Mouse (Mus musculus): ENCODE measurements at regions not wholly inside any gene's neighbourhood (a gene's known extent, or its start where the extent isn't known, plus 50 kb on each side); places are given as distances from the start of the nearest gene placed in this dataset.

- DNase-seq, result no peak
Measured at GRCm38 (mm10) chr17:47317651-47318050, 51.0 kb upstream of the Mrps10 start.

- no peak for DNase-seq
Measured at GRCm38 (mm10) chr17:47313162-47313561, 55.5 kb upstream of the Mrps10 start.

- no peak for DNase-seq
Measured at GRCm38 (mm10) chr17:47311272-47311671, 57.4 kb upstream of the Mrps10 start.

- no peak for DNase-seq
Measured at GRCm38 (mm10) chr17:47306027-47306761, 62.5 kb upstream of the Mrps10 start.

GRCm38 (mm10) chr17:47304463-47305199 is 64.1 kb upstream of the Mrps10 start:
- DNase-seq, result no peak

GRCm38 (mm10) chr17:47303600-47303999 is 65.1 kb upstream of the Mrps10 start:
- no peak for DNase-seq

GRCm38 (mm10) chr17:47298396-47298919 is 70.2 kb upstream of the Mrps10 start:
- DNase-seq, result no peak

GRCm38 (mm10) chr17:47297965-47298364 is 70.7 kb upstream of the Mrps10 start:
- peak; percentile 58 for DNase-seq

- no peak for DNase-seq
Measured at GRCm38 (mm10) chr17:47296709-47297450, 71.8 kb upstream of the Mrps10 start.

GRCm38 (mm10) chr17:47295315-47296011 is 73.2 kb upstream of the Mrps10 start:
- peak; percentile 72 for DNase-seq

GRCm38 (mm10) chr17:47294091-47294534 is 74.6 kb upstream of the Mrps10 start:
- DNase-seq, result peak; percentile 39

- DNase-seq, result no peak
Measured at GRCm38 (mm10) chr17:47293178-47293577, 75.5 kb upstream of the Mrps10 start.

- no peak for DNase-seq
Measured at GRCm38 (mm10) chr17:47291558-47291957, 77.1 kb upstream of the Mrps10 start.

- DNase-seq, result no peak
Measured at GRCm38 (mm10) chr17:47285616-47286015, 83.1 kb upstream of the Mrps10 start.

GRCm38 (mm10) chr17:47284236-47284635 is 84.5 kb upstream of the Mrps10 start:
- DNase-seq, result no peak

- no peak for DNase-seq
Measured at GRCm38 (mm10) chr17:47283158-47283557, 85.5 kb upstream of the Mrps10 start.

- peak; percentile 30 for DNase-seq
Measured at GRCm38 (mm10) chr17:47282476-47282875, 86.2 kb upstream of the Mrps10 start.

GRCm38 (mm10) chr17:47277890-47278289 is 90.8 kb upstream of the Mrps10 start:
- DNase-seq, result no peak

- DNase-seq, result no peak
Measured at GRCm38 (mm10) chr17:47276639-47277038, 92.0 kb upstream of the Mrps10 start.

GRCm38 (mm10) chr17:47275796-47276311 is 92.8 kb upstream of the Mrps10 start:
- DNase-seq, result peak; percentile 60

- no peak for DNase-seq
Measured at GRCm38 (mm10) chr17:47273309-47273708, 95.4 kb upstream of the Mrps10 start.

- DNase-seq, result peak; percentile 85
Measured at GRCm38 (mm10) chr17:47271979-47272677, 96.6 kb upstream of the Mrps10 start.
